Mouse (Mus musculus): ENCODE results near the gene Gab2. TPM values are rescaled to one million over a fixed set of nuclear protein-coding genes. Genes with fewer than 3 reads are reported as not detected.

The Gab2 gene
- polyA plus RNA-seq, 1 experiment = 6.2 TPM

- no peak overlapping the region for H3K4me3 ChIP-seq (ENCODE audit: control insufficient read depth, insufficient read depth, low read length)
- TF ChIP-seq POLR2A (IDR thresholded peaks at IDR 0.05; ENCODE audit: control insufficient read depth, extremely low read depth, insufficient read depth, low read length, poor library complexity) (no peak), CTCF (IDR thresholded peaks at IDR 0.05; ENCODE audit: borderline replicate concordance, control insufficient read depth, extremely low read depth, insufficient read depth, low read length, poor library complexity) (no peak)
- H3K36me3 ChIP-seq (ENCODE audit: control insufficient read depth, insufficient read depth, low read length) = no peaks in the 10 kb centered on the region
- DNase-seq = no peak
- 71% methylated on average over 3 of the region's 3 CpGs for WGBS
- no peak overlapping the region for H3K27ac ChIP-seq (ENCODE audit: control insufficient read depth, insufficient read depth, low read length)
- H3K27me3 ChIP-seq (ENCODE audit: control insufficient read depth, insufficient read depth, low read length) = no peaks in the 10 kb centered on the region
- no peaks in the 10 kb centered on the region for H3K4me1 ChIP-seq (replicated peaks; ENCODE audit: control insufficient read depth, insufficient read depth, low read length)
Observed at GRCm38 (mm10) chr7:97094241-97094640, 12.9 kb downstream of the Gab2 start.

GRCm38 (mm10) chr7:97108119-97108518, 26.7 kb downstream of the Gab2 start:
- no peaks in the 10 kb centered on the region for H3K27me3 ChIP-seq (ENCODE audit: control insufficient read depth, insufficient read depth, low read length)
- WGBS = 76% methylated on average over 3 of the region's 3 CpGs

GRCm38 (mm10) chr7:97128949-97129348, 47.6 kb downstream of the Gab2 start:
- DNase-seq = no peak
- H3K36me3 ChIP-seq (ENCODE audit: control insufficient read depth, insufficient read depth, low read length) = no peaks in the 10 kb centered on the region
- no peak overlapping the region for H3K4me3 ChIP-seq (ENCODE audit: control insufficient read depth, insufficient read depth, low read length)
- TF ChIP-seq CTCF (IDR thresholded peaks at IDR 0.05; ENCODE audit: borderline replicate concordance, control insufficient read depth, extremely low read depth, insufficient read depth, low read length, poor library complexity) (no peak), POLR2A (IDR thresholded peaks at IDR 0.05; ENCODE audit: control insufficient read depth, extremely low read depth, insufficient read depth, low read length, poor library complexity) (no peak)
- 86% methylated on average over 1 of the region's 1 CpGs for WGBS
- no peaks in the 10 kb centered on the region for H3K4me1 ChIP-seq (replicated peaks; ENCODE audit: control insufficient read depth, insufficient read depth, low read length)
- H3K27ac ChIP-seq (ENCODE audit: control insufficient read depth, insufficient read depth, low read length) = no peak overlapping the region
- H3K27me3 ChIP-seq (ENCODE audit: control insufficient read depth, insufficient read depth, low read length) = no peaks in the 10 kb centered on the region

More at GRCm38 (mm10) chr7:97108119-97108518, 26.7 kb downstream of the Gab2 start:
- Histone ChIP-seq H3K4me3 (ENCODE audit: control insufficient read depth, insufficient read depth, low read length) (no peak overlapping the region), H3K4me1 (replicated peaks; ENCODE audit: control insufficient read depth, insufficient read depth, low read length) (no peaks in the 10 kb centered on the region), H3K36me3 (ENCODE audit: control insufficient read depth, insufficient read depth, low read length) (no peaks in the 10 kb centered on the region), H3K27ac (ENCODE audit: control insufficient read depth, insufficient read depth, low read length) (no peak overlapping the region)
- TF ChIP-seq POLR2A (IDR thresholded peaks at IDR 0.05; ENCODE audit: control insufficient read depth, extremely low read depth, insufficient read depth, low read length, poor library complexity) = no peak
- no peak for TF ChIP-seq CTCF (IDR thresholded peaks at IDR 0.05; ENCODE audit: borderline replicate concordance, control insufficient read depth, extremely low read depth, insufficient read depth, low read length, poor library complexity)
- DNase-seq = no peak

GRCm38 (mm10) chr7:97136453-97136852, 55.1 kb downstream of the Gab2 start:
- no peaks in the 10 kb centered on the region for H3K36me3 ChIP-seq (ENCODE audit: control insufficient read depth, insufficient read depth, low read length)
- H3K4me1 ChIP-seq (replicated peaks; ENCODE audit: control insufficient read depth, insufficient read depth, low read length) = no peaks in the 10 kb centered on the region
- WGBS = 42% methylated on average over 3 of the region's 3 CpGs
- no peak overlapping the region for H3K4me3 ChIP-seq (ENCODE audit: control insufficient read depth, insufficient read depth, low read length)
- H3K27ac ChIP-seq (ENCODE audit: control insufficient read depth, insufficient read depth, low read length) = no peak overlapping the region
- H3K27me3 ChIP-seq (ENCODE audit: control insufficient read depth, insufficient read depth, low read length) = no peaks in the 10 kb centered on the region
- no peak for TF ChIP-seq CTCF (IDR thresholded peaks at IDR 0.05; ENCODE audit: borderline replicate concordance, control insufficient read depth, extremely low read depth, insufficient read depth, low read length, poor library complexity)
- no peak for TF ChIP-seq POLR2A (IDR thresholded peaks at IDR 0.05; ENCODE audit: control insufficient read depth, extremely low read depth, insufficient read depth, low read length, poor library complexity)
- no peak for DNase-seq

GRCm38 (mm10) chr7:97151082-97151813, 69.9 kb downstream of the Gab2 start:
- TF ChIP-seq POLR2A (IDR thresholded peaks at IDR 0.05; ENCODE audit: control insufficient read depth, extremely low read depth, insufficient read depth, low read length, poor library complexity) (no peak), CTCF (IDR thresholded peaks at IDR 0.05; ENCODE audit: borderline replicate concordance, control insufficient read depth, extremely low read depth, insufficient read depth, low read length, poor library complexity) (no peak)
- no peaks in the 10 kb centered on the region for H3K36me3 ChIP-seq (ENCODE audit: control insufficient read depth, insufficient read depth, low read length)
- no peak overlapping the region for H3K27ac ChIP-seq (ENCODE audit: control insufficient read depth, insufficient read depth, low read length)
- H3K4me3 ChIP-seq (ENCODE audit: control insufficient read depth, insufficient read depth, low read length) = no peak overlapping the region
- H3K4me1 ChIP-seq (replicated peaks; ENCODE audit: control insufficient read depth, insufficient read depth, low read length) = no peaks in the 10 kb centered on the region
- no peak for DNase-seq
- 93% methylated on average over 2 of the region's 2 CpGs for WGBS
- no peaks in the 10 kb centered on the region for H3K27me3 ChIP-seq (ENCODE audit: control insufficient read depth, insufficient read depth, low read length)

GRCm38 (mm10) chr7:97154756-97155487, 73.5 kb downstream of the Gab2 start:
- TF ChIP-seq POLR2A (IDR thresholded peaks at IDR 0.05; ENCODE audit: control insufficient read depth, extremely low read depth, insufficient read depth, low read length, poor library complexity) = no peak
- no peak for TF ChIP-seq CTCF (IDR thresholded peaks at IDR 0.05; ENCODE audit: borderline replicate concordance, control insufficient read depth, extremely low read depth, insufficient read depth, low read length, poor library complexity)
- no peak overlapping the region for H3K27ac ChIP-seq (ENCODE audit: control insufficient read depth, insufficient read depth, low read length)

More at GRCm38 (mm10) chr7:97154756-97155487, 73.5 kb downstream of the Gab2 start:
- Histone ChIP-seq H3K36me3 (ENCODE audit: control insufficient read depth, insufficient read depth, low read length) (no peaks in the 10 kb centered on the region), H3K4me3 (ENCODE audit: control insufficient read depth, insufficient read depth, low read length) (no peak overlapping the region), H3K27me3 (ENCODE audit: control insufficient read depth, insufficient read depth, low read length) (no peaks in the 10 kb centered on the region), H3K4me1 (replicated peaks; ENCODE audit: control insufficient read depth, insufficient read depth, low read length) (no peaks in the 10 kb centered on the region)
- no peak for DNase-seq
- WGBS = 66% methylated on average over 2 of the region's 2 CpGs
